Mouse (Mus musculus) adrenal gland, postnatal 25 days (tissue): ENCODE results near the gene Ankrd9. TPM values are rescaled to one million over a fixed set of nuclear protein-coding genes. Genes with fewer than 3 reads are reported as not detected.

Source experiments
- DNase-seq: peaks from one replicate; pipeline ENCODE4 v3.0.0; 2021; ENCODE audit warnings: mixed read lengths
- total RNA-seq: library from RNA; stranded (reverse); gene quantifications from 2 replicates; pipeline ENCODE4 v1.2.3, GENCODE M21; 2021

Ankrd9 gene
- total RNA-seq, 1 experiment from 2014 or later: 22.3 TPM

DNA sequence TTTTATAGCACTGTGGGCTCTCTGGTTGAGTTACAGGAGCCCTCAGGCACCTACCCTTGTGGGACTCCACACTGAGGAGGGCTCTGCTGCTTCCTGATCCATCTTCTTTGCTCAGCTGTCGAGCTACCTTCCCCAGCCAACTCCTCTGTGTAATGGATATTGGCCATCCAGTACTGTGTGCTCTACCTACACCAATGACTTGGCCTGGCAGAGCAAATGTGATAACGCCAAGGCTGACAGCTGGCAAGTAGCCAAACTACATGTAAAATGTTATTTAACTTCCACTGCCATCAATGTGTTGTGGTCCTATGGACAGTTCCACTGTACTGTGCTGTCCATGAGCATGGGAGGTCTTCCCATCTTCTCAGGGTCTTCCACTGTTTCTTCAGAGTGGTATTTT lies 16.9 kb downstream of the Ankrd9 start:
- no peak for DNase-seq

DNA sequence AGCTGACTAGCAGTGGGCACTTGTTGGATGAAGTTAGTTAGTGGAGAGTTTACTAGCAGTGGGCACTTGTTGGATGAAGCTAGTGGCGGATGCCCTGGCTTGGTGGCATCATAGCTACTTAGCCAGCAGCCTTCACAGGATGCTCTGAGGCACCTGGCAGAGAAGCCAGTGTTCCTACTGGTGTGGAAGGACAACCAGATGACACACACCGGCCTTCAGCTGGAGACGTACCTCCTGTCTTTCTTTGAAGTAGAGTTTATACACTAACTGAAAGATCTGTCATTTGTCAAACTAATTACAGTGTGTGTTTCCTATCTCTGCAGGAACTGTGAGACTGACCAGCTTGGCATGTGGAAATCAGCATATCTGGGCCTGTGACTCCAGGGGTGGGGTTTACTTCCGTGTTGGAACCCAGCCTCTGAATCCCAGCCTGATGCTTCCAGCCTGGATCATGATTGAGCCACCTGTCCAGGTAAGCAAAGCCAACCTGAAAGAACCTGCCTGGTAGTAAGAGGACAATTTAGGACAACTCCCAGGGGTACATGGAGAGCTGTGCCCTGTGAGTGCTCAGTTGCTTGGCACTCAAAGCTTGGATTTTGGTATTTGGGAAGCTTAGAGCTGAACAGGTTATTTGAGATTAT lies 24.4 kb downstream of the Ankrd9 start:
- no peak for DNase-seq

DNA sequence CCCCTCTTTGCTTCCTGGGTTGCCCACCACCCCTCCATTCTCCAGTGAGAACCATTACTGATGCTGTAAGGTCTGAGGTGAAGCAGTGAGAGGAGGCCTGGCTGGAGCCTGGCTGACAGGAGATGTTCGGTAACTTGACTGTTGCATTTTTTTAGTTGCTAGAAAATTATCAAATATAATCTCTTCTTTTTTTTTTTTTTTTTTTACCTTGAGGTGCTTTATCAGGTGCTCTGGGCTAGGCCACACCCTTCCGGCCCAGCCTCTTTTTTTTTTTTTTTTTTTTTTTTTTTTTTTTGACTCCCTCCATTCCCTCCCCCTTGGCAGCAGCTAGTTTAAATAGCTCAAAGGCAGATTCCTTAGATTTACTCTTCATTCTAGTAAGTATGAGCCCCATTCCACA lies 24.9 kb downstream of the Ankrd9 start:
- no peak for DNase-seq

DNA sequence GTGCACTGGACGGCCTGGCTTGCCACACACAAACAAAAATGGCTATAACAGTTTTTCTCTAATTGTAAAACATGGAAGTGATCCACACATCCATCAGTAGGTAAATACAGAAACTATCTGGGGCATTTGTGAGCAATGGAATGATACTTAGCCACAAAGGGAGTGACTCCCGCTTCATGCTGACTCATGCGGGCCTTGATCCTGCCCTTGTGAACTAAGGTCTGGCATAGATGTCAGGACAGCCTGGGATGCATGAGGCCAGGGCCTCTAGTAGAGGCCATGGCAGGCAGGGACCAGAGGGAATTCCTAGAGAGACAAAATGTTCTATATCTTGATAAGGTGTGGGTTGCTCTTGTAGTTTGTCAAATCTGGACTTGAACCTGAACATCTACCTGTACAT lies 25.4 kb downstream of the Ankrd9 start:
- DNase-seq: peak; percentile 59

- DNase-seq: no peak
Measured at GRCm38 (mm10) chr12:110952628-110953385, 26.0 kb downstream of the Ankrd9 start.

- no peak for DNase-seq
Measured at GRCm38 (mm10) chr12:110951236-110951635, 27.6 kb downstream of the Ankrd9 start.

DNA sequence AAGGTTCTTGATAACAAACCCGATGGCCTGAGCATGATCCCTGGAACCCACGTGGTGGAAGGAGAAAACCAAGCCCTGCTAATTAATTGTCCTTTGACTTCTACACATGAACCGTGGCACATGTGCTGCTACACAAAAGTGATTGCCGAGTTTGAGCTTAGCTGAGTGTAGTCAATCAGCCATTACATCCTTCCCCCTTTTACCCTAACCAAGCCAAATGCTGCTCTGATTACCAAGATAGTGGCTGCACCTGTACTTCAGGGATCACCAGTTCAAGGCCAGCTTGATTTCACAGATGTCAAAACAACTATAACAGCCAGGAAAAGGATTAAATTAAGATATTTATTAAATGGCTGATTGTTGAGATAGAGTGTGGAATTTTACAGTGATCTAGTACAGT lies 28.7 kb downstream of the Ankrd9 start:
- no peak for DNase-seq

- no peak for DNase-seq
Measured at GRCm38 (mm10) chr12:110949410-110949809, 29.4 kb downstream of the Ankrd9 start.

- DNase-seq: no peak
Measured at GRCm38 (mm10) chr12:110948910-110949201, 30.0 kb downstream of the Ankrd9 start.

DNA sequence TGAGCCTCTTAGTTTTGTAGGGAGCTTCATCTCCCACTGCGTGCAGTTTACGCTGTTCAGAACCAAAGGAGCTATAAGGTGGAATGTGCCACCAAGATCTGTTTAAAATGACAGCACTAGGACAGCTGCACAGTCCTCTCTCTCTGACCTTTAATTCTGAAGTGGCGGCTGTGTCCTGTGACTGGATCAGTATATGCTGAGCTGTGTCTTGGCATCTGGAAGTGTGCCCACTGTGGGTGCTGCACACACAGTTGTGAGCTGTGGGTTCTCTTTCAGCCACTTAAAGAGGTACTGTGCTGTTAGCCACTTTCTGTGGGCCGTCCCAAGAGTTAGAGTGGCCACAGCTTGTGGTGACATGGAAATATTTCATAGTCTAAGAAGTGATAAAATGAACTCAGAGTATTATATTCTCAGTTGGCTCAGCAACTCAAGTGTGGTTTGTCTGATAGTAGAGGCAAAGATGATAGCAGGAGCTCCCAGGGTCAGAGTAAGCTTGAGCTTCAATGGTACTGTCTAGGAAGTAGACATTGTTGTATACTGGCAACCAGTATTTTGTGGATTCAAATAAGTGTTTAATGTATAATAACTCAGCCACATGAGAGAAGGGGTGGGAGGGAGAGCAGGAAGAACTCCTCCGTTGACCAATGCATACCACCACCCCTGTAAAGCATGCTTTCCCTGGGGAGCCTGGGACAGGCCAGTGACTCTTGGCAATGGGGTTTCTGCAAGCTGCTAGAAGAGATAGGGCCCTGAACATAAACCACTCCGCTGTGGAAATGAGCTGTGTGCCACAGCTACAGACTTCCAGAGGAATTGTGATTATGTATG lies 30.5 kb downstream of the Ankrd9 start:
- no peak for DNase-seq

GRCm38 (mm10) chr12:110946216-110946615 lies 32.6 kb downstream of the Ankrd9 start:
- DNase-seq: no peak

DNA sequence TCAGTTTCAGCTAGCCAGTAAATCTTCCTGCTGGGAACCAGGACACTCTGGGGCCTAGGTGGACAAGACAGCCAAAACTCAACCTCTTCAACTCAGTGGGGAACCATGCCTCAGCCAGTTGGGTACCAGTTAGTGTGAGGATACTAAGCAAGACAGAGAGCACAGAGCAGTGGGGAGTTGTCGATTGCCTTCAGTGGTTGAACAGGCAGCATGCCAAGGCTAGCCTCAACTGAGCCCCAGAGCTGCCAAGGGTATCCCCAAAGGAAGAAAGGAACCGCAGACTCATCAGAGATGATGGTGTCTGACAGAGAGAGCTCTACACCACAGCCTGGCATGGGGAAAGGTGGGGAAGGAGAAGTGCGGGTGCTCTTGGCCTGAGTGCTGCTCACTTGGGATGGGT lies 38.0 kb downstream of the Ankrd9 start:
- no peak for DNase-seq

DNA sequence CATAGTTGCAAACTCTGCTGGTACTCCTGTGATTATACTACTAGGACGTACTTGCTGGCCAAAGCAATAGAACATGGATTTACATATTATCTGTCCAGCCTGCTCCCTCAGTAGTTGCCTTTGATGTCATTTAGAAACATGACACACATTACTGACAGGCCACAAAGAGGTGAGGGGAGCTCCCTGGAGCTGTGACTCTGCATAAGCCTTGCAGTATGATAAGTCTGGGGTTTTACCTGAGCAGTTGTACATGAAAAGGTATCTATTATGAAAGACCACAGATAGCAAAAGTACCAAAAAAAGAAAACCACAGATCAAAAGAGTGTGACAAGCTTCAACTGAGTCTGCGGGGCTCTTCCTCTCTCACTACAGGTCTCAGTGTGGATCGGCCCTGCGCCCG lies 39.5 kb downstream of the Ankrd9 start:
- no peak for DNase-seq

- DNase-seq: peak; percentile 67
Measured at GRCm38 (mm10) chr12:110937496-110937895, 41.3 kb downstream of the Ankrd9 start.

GRCm38 (mm10) chr12:110935983-110936620 lies 42.7 kb downstream of the Ankrd9 start:
- peak; percentile 80 for DNase-seq

- no peak for DNase-seq
Measured at GRCm38 (mm10) chr12:110932820-110933219, 46.0 kb downstream of the Ankrd9 start.

Other genes with a start within 250 kb of the Ankrd9 start
- 40.7 and 51.1 TPM in 2 replicates for gene Wdr20, start 241.1 kb downstream of the Ankrd9 start, total RNA-seq
- 1.4 and 1.5 TPM in 2 replicates for gene Mok, start 138.1 kb downstream of the Ankrd9 start, total RNA-seq
- 16.3 and 17.7 TPM in 2 replicates for gene Zfp839, start 128.8 kb downstream of the Ankrd9 start, total RNA-seq
- gene Cinp, start 89.9 kb downstream of the Ankrd9 start, total RNA-seq: 35.8 and 43.9 TPM in 2 replicates
- gene Tecpr2, start 89.8 kb downstream of the Ankrd9 start, total RNA-seq: 9.5 and 10.1 TPM in 2 replicates
- 45.6 and 54.7 TPM in 2 replicates for gene Rcor1, start 60.3 kb upstream of the Ankrd9 start, total RNA-seq
- gene Traf3, start 187.3 kb upstream of the Ankrd9 start, total RNA-seq: 31.6 and 32.4 TPM in 2 replicates
- not detected in 2 replicates for gene 4930595D18Rik, start 205.5 kb upstream of the Ankrd9 start, total RNA-seq